Mouse (Mus musculus): ENCODE measurements around the gene Zfp385b.

GRCm38 (mm10) chr2:77409521-77410135 is 409.8 kb downstream of the Zfp385b start:
- TF ChIP-seq POLR2A (IDR thresholded peaks at IDR 0.05; ENCODE audit: extremely low read depth, insufficient read depth, low read length) (no peak), CTCF (IDR thresholded peaks at IDR 0.05; ENCODE audit: low read depth, low read length) (no peak)
